22 mouse cellular contexts compared by ENCODE assay signal in genomic region chr16:18131245-18131939, GRCm38 (mm10). TPM values are rescaled to one million over a fixed set of nuclear protein-coding genes. Genes with fewer than 3 reads are reported as not detected.
A peak's percentile ranks its signal among the peaks of the same experiment; 100 is the strongest.
DNase-seq lines count a peak whose midpoint lies in the region; ATAC-seq lines count a peak whose summit lies in the region.
"Had no signal": no experiment of that assay in that cellular context is flagged by ENCODE, and none has a peak within 500 bp of the region (broad histone marks: within the 10 kb centered on the region; RNA-seq: fewer than 3 reads in every experiment).

No protein-coding gene starts in this region.

- DNase-seq in forebrain, embryonic 10.5 days (ENCODE audit: extremely low spot score, low spot score) = no peak
- DNase-seq in kidney, adult 9 months = peak; percentile 29
- no peak for DNase-seq in midbrain, embryonic 14.5 days
- no peak for DNase-seq in B cell, adult 2 months
- DNase-seq: gastrocnemius, postnatal 10 days; heart, adult 18-20 months; heart, postnatal 4 days; liver, postnatal 0 days; lung, postnatal 14 days; right cerebral cortex, postnatal 25 days; thymus, postnatal 14 days had no signal

- H3K4me1 ChIP-seq in forebrain, embryonic 12.5 days = peaks cover 23% of the 10 kb centered on the region
- peaks cover 25% of the 10 kb centered on the region for H3K4me1 ChIP-seq in forebrain, embryonic 10.5 days
- H3K4me1 ChIP-seq in kidney, embryonic 15.5 days = peaks cover 46% of the 10 kb centered on the region
- H3K4me1 ChIP-seq in midbrain, embryonic 14.5 days (ENCODE audit: control insufficient read depth, insufficient read depth, low read length) = peaks cover 22% of the 10 kb centered on the region
- peaks cover 42% of the 10 kb centered on the region for H3K4me1 ChIP-seq in midbrain, embryonic 13.5 days (replicated peaks)
- peaks cover 39% of the 10 kb centered on the region for H3K4me1 ChIP-seq in forebrain, embryonic 16.5 days (replicated peaks; ENCODE audit: control insufficient read depth, insufficient read depth, low read length)

- no peak overlapping the region for H3K4me3 ChIP-seq in forebrain, embryonic 12.5 days (replicated peaks)
- no peak overlapping the region for H3K4me3 ChIP-seq in forebrain, embryonic 10.5 days
- H3K4me3 ChIP-seq in kidney, embryonic 15.5 days (replicated peaks) = no peak overlapping the region
- H3K4me3 ChIP-seq in midbrain, embryonic 14.5 days (replicated peaks; ENCODE audit: low read depth, low read length) = no peak overlapping the region
- no peak overlapping the region for H3K4me3 ChIP-seq in midbrain, embryonic 13.5 days (replicated peaks)
- no peak overlapping the region for H3K4me3 ChIP-seq in forebrain, embryonic 16.5 days (replicated peaks; ENCODE audit: low read length)
- H3K4me3 ChIP-seq: embryonic facial prominence, embryonic 13.5 days; limb, embryonic 13.5 days; megakaryocyte, embryonic 14.5 days; neural tube, embryonic 12.5 days had no signal

- 84% methylated on average over 11 of the region's 11 CpGs for WGBS in forebrain, embryonic 12.5 days
- 85% methylated on average over 11 of the region's 11 CpGs for WGBS in forebrain, embryonic 10.5 days
- 87% methylated on average over 11 of the region's 11 CpGs for WGBS in kidney, embryonic 15.5 days
- 83% methylated on average over 11 of the region's 11 CpGs for WGBS in midbrain, embryonic 14.5 days
- 84% methylated on average over 11 of the region's 11 CpGs for WGBS in midbrain, embryonic 13.5 days
- WGBS in forebrain, embryonic 16.5 days = 81% methylated on average over 11 of the region's 11 CpGs

- ATAC-seq in forebrain, embryonic 12.5 days (ENCODE audit: low FRiP score) = no peak
- ATAC-seq in kidney, embryonic 15.5 days (replicated peaks; ENCODE audit: low FRiP score) = no peak
- ATAC-seq in midbrain, embryonic 14.5 days (ENCODE audit: low FRiP score, low TSS enrichment) = no peak
- no peak for ATAC-seq in midbrain, embryonic 13.5 days
- no peak; the same call in 1 of the 2 replicates for ATAC-seq in forebrain, embryonic 16.5 days
- ATAC-seq: activated CD4-positive, CD25-positive, alpha-beta regulatory T cell, adult 4 months; liver, postnatal 0 days; Patski had no signal

- no peaks in the 10 kb centered on the region for H3K9me3 ChIP-seq in forebrain, embryonic 12.5 days
- H3K9me3 ChIP-seq in forebrain, embryonic 10.5 days = no peaks in the 10 kb centered on the region
- no peaks in the 10 kb centered on the region for H3K9me3 ChIP-seq in kidney, embryonic 15.5 days (replicated peaks)
- H3K9me3 ChIP-seq in midbrain, embryonic 14.5 days (ENCODE audit: control insufficient read depth, low read length) = no peaks in the 10 kb centered on the region
- no peaks in the 10 kb centered on the region for H3K9me3 ChIP-seq in midbrain, embryonic 13.5 days
- H3K9me3 ChIP-seq in forebrain, embryonic 16.5 days (ENCODE audit: control insufficient read depth, low read length) = no peaks in the 10 kb centered on the region
- H3K9me3 ChIP-seq: embryonic facial prominence, embryonic 13.5 days; limb, embryonic 13.5 days; megakaryocyte, embryonic 14.5 days; neural tube, embryonic 12.5 days had no signal

- no peak overlapping the region for H3K4me2 ChIP-seq in forebrain, embryonic 12.5 days
- no peak overlapping the region for H3K4me2 ChIP-seq in kidney, embryonic 15.5 days
- H3K4me2 ChIP-seq in midbrain, embryonic 14.5 days (ENCODE audit: low read length) = no peak overlapping the region
- H3K4me2 ChIP-seq in midbrain, embryonic 13.5 days (replicated peaks) = no peak overlapping the region
- no peak overlapping the region for H3K4me2 ChIP-seq in forebrain, embryonic 16.5 days (ENCODE audit: low read length)
- H3K4me2 ChIP-seq: limb, embryonic 13.5 days; neural tube, embryonic 12.5 days had no signal

- H3K27ac ChIP-seq in forebrain, embryonic 12.5 days = no peak overlapping the region
- no peak overlapping the region for H3K27ac ChIP-seq in forebrain, embryonic 10.5 days
- no peak overlapping the region for H3K27ac ChIP-seq in kidney, embryonic 15.5 days
- H3K27ac ChIP-seq in midbrain, embryonic 14.5 days (replicated peaks; ENCODE audit: low read depth, low read length) = no peak overlapping the region
- no peak overlapping the region for H3K27ac ChIP-seq in midbrain, embryonic 13.5 days
- peak overlapping the region; percentile 85 for H3K27ac ChIP-seq in forebrain, embryonic 16.5 days (ENCODE audit: low read length)
- H3K27ac ChIP-seq: embryonic facial prominence, embryonic 13.5 days; neural tube, embryonic 12.5 days; stomach, postnatal 0 days had no signal

- H3K36me3 ChIP-seq in forebrain, embryonic 12.5 days (replicated peaks) = no peaks in the 10 kb centered on the region
- H3K36me3 ChIP-seq in forebrain, embryonic 10.5 days (replicated peaks) = no peaks in the 10 kb centered on the region
- no peaks in the 10 kb centered on the region for H3K36me3 ChIP-seq in kidney, embryonic 15.5 days
- H3K36me3 ChIP-seq in midbrain, embryonic 14.5 days (ENCODE audit: control insufficient read depth, insufficient read depth, low read length) = no peaks in the 10 kb centered on the region
- H3K36me3 ChIP-seq in midbrain, embryonic 13.5 days = no peaks in the 10 kb centered on the region
- H3K36me3 ChIP-seq in forebrain, embryonic 16.5 days (ENCODE audit: control insufficient read depth, insufficient read depth) = no peaks in the 10 kb centered on the region
- H3K36me3 ChIP-seq: embryonic facial prominence, embryonic 13.5 days; limb, embryonic 13.5 days; neural tube, embryonic 12.5 days had no signal

- peaks cover 48% of the 10 kb centered on the region for H3K27me3 ChIP-seq in forebrain, embryonic 12.5 days
- peaks cover 67% of the 10 kb centered on the region for H3K27me3 ChIP-seq in forebrain, embryonic 10.5 days (ENCODE audit: poor library complexity, severe bottlenecking)
- peaks cover 43% of the 10 kb centered on the region for H3K27me3 ChIP-seq in kidney, embryonic 15.5 days
- H3K27me3 ChIP-seq in midbrain, embryonic 14.5 days (ENCODE audit: control insufficient read depth, insufficient read depth, low read length) = no peaks in the 10 kb centered on the region
- H3K27me3 ChIP-seq in midbrain, embryonic 13.5 days = peaks cover 26% of the 10 kb centered on the region
- H3K27me3 ChIP-seq in forebrain, embryonic 16.5 days (replicated peaks; ENCODE audit: control insufficient read depth, insufficient read depth, low read length) = no peaks in the 10 kb centered on the region

- H3K9ac ChIP-seq in forebrain, embryonic 12.5 days = peak overlapping the region; percentile 25; the same call in 1 of the 2 replicates
- H3K9ac ChIP-seq in kidney, embryonic 15.5 days = no peak overlapping the region
- H3K9ac ChIP-seq in midbrain, embryonic 14.5 days (replicated peaks; ENCODE audit: low read length) = 0 out of 2 replicates have a peak overlapping the region, but pooled peaks have one; percentile 31
- H3K9ac ChIP-seq in midbrain, embryonic 13.5 days (replicated peaks) = no peak overlapping the region; the same call in 1 of the 2 replicates
- H3K9ac ChIP-seq in forebrain, embryonic 16.5 days (replicated peaks; ENCODE audit: low read depth, low read length) = no peak overlapping the region
- H3K9ac ChIP-seq: limb, embryonic 13.5 days; liver, postnatal 0 days; neural tube, embryonic 12.5 days had no signal

RNA-seq across cellular contexts. Expression of gene Rtn4r, which starts 4.0 kb away (rescaled TPM):
- polyA plus RNA-seq in forebrain, embryonic 12.5 days (2016; fragmentation: Nextera tagmentation; extraction: Ambion mirVana) = 5.4 and 6.2 TPM in 2 replicates
- polyA plus RNA-seq in forebrain, embryonic 10.5 days (2016; fragmentation: Nextera tagmentation; extraction: Ambion mirVana) = 0.87 and 1.2 TPM in 2 replicates
- polyA plus RNA-seq in kidney, embryonic 15.5 days (2015; fragmentation: Nextera tagmentation; extraction: Ambion mirVana) = 2.6 and 3.6 TPM in 2 replicates
- 18.6 and 28.6 TPM in 2 replicates for polyA plus RNA-seq in midbrain, embryonic 14.5 days (2014; fragmentation: Nextera tagmentation; extraction: Ambion mirVana)
- 10.4 and 13.4 TPM in 2 replicates for polyA plus RNA-seq in midbrain, embryonic 13.5 days (2015; fragmentation: Nextera tagmentation; extraction: Ambion mirVana)
- polyA plus RNA-seq in forebrain, embryonic 16.5 days (2015; fragmentation: Nextera tagmentation; extraction: Ambion mirVana) = 21.7 and 24.4 TPM in 2 replicates
- polyA plus RNA-seq: activated CD4-positive, CD25-positive, alpha-beta regulatory T cell, adult 4 months had no signal

RNA-seq across cellular contexts. Expression of gene Prodh, which starts 41.4 kb away (rescaled TPM):
- 5.9 and 7.7 TPM in 2 replicates for polyA plus RNA-seq in forebrain, embryonic 12.5 days (2016; fragmentation: Nextera tagmentation; extraction: Ambion mirVana)
- polyA plus RNA-seq in forebrain, embryonic 10.5 days (2016; fragmentation: Nextera tagmentation; extraction: Ambion mirVana) = 17.0 and 19.6 TPM in 2 replicates
- 19.5 and 20.5 TPM in 2 replicates for polyA plus RNA-seq in kidney, embryonic 15.5 days (2015; fragmentation: Nextera tagmentation; extraction: Ambion mirVana)
- 3.3 and 4.0 TPM in 2 replicates for polyA plus RNA-seq in midbrain, embryonic 14.5 days (2014; fragmentation: Nextera tagmentation; extraction: Ambion mirVana)
- 4.9 and 5.2 TPM in 2 replicates for polyA plus RNA-seq in midbrain, embryonic 13.5 days (2015; fragmentation: Nextera tagmentation; extraction: Ambion mirVana)
- polyA plus RNA-seq in forebrain, embryonic 16.5 days (2015; fragmentation: Nextera tagmentation; extraction: Ambion mirVana) = 4.1 and 4.2 TPM in 2 replicates

Comparison
In these comparisons a context has a peak if more than half of its experiments do, and no peak if none do; other contexts are left out.
1. H3K9ac ChIP-seq: peak in forebrain, embryonic 12.5 days (single experiment) and midbrain, embryonic 14.5 days (single experiment); none in kidney, embryonic 15.5 days (single experiment), midbrain, embryonic 13.5 days (single experiment) and forebrain, embryonic 16.5 days (single experiment).